Mouse (Mus musculus): ENCODE data around the gene Heyl.
"Not testable (repeated sequence)": the region's sequence is repeated elsewhere in the genome, so short reads cannot be mapped to it uniquely, and the experiment has no call there.

Heyl gene

GRCm38 (mm10) chr4:123289038-123289437 is 55.7 kb downstream of the Heyl start:
- DNase-seq = no peak

- DNase-seq = no peak
Measured at GRCm38 (mm10) chr4:123292390-123292789, 59.0 kb downstream of the Heyl start.

DNA sequence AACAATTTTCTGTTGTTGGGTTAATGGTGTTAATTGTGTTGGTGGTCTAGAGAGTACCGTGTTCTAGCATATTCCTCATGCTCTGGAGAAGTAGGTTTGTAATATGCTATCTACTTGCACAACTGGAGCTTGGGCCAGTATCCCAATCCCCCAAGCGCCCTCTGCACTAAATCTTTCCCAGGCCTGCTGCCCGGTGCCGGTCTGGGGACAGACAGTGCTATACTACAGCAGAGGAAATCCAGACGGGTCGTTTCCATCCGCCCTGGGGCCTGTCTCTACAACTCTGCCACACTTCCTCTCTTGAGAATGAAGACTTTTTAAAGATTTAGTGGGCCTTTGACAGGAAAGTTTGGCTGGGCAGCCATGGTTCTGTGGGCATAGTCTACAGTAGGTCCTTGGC is 59.6 kb downstream of the Heyl start:
- peak; percentile 61 for DNase-seq

DNA sequence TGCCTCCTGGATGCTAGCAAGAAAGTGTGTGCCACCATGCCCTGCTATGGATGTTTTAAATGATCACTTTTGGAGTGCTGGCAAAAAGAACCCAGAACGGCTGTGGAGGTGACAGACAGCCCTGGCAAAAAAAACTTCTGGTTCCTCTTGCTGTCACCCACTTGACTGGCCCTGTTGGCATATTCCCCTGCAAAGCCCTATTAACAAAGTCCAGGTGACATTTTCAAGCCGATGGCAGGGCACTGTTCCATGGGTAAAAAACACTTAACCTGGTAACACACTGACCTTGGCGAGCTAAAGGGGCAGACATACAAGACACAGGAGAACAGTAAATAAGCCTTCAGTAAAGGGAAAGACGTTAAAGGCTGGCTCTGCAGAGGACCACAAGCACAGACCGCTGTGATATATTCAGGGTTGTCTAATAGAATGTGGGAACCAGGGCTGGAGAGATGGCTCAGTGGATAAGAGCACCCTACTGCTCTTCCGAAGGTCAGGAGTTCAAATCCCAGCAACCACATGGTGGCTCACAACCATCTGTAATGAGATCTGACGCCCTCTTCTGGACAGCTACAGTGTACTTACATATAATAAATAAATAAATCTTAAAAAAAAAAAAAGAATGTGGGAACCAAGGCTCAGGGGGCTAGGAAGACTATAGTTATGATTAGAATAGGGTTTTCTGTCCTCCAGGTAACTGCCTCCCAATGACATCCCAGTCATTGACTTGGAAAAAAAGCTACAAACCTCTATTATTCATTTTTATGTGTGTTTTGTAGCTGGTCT is 60.5 kb downstream of the Heyl start:
- no peak for DNase-seq

- DNase-seq = not testable (repeated sequence)
Measured at GRCm38 (mm10) chr4:123295026-123295425, 61.7 kb downstream of the Heyl start.

- DNase-seq = no peak
Measured at GRCm38 (mm10) chr4:123295516-123296147, 62.3 kb downstream of the Heyl start.

DNA sequence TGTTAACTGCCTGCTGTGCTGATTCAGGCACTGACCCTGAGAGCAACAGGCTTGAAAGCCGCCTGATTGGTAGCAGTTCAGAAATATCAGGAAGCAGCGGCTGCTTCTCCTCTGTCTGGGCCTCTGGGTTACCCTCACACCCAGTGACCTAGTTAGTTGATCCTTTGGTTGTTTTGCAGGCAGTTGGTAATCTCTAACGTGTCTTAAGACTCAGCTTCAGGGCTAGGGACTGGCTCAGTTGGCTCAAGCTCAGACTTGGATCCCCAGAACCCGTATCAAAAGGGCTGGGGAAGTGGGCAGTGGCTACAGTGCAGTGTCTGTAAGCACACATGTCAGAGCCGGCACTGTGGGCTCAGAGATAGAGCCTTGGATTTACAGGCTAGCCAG is 62.8 kb downstream of the Heyl start:
- no peak for DNase-seq

GRCm38 (mm10) chr4:123297195-123297960 is 64.0 kb downstream of the Heyl start:
- no peak for DNase-seq

DNA sequence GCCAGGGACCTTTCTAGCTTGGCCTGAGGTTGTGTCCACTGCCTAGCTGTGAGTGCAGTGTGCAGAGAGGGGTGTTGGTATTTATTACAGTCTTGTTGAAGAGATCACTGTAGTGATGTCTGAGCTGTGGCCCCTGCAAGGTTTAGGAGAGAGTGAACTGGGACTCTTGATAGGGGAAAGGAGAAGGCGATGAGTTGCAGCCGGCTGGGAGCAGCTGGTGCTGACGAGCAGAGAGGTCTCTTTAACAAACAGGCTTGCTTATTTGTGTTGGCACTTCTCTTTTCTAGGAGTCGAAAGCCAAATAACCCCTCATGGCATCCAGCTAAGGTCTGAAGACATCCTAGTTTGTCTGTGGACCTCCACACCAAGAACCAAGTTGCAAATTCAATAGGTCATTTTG is 64.9 kb downstream of the Heyl start:
- DNase-seq = peak; percentile 64

GRCm38 (mm10) chr4:123298980-123299670 is 65.8 kb downstream of the Heyl start:
- DNase-seq = peak; percentile 48

All from kidney, postnatal 14 days (tissue).